Mouse (Mus musculus) megakaryocyte progenitor cell, adult 5-6 weeks (primary cell): ENCODE measurements at regions not wholly inside any gene's neighbourhood (a gene's known extent, or its start where the extent isn't known, plus 50 kb on each side); places are given as distances from the start of the nearest gene placed in this dataset.
A peak's percentile ranks its signal among the peaks of the same experiment; 100 is the strongest.
"Not testable (repeated sequence)": the region's sequence is repeated elsewhere in the genome, so short reads cannot be mapped to it uniquely, and the experiment has no call there.

ENCODE experiments used
- ATAC-seq: replicated peaks from 2 replicates; pipeline ENCODE4 v1.8.0; 2016; ENCODE audit warnings: mild to moderate bottlenecking, moderate TSS enrichment, inconsistent platforms; ENCODE audit not compliant: poor library complexity

DNA sequence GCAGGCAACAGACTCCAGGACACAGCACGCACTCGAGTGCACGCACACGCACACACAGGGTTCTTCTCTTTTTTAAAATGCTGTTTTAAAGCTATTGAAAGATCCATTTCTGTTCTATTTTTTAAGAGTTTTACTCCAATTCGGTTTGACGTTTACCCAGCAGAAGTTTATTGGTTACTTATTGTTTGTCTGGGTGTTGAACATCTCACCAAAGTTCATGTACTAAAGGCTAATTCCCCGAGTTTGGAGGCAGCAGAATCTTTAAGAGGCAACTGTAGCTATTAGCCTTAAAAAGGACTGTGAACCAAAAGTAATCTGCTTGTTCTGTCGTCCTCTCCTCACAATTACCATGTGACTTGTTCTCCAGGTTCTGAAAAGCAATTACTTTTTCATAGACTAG, 263.0 kb upstream of the Nfia start:
- ATAC-seq, result no peak

DNA sequence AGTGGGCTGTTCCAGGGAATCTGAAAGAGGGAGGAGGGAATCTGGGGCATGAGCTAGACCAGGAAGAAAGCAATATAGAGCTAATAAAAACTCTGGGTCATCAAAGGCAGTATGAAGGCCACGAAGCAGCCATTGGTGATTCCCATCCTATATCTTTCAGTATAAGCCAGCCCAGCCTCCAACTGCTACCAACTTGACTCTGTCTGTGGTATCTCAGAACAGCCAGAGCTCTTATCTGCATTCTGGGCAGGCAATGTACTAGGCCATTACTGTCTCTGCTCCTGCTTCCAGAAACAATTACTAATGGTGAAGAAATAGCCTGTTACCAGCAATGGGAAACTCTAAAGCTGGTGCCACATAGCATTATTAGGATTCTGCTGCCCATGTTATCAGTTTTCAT, 266.8 kb upstream of the Nfia start:
- peak; percentile 91 for ATAC-seq

DNA sequence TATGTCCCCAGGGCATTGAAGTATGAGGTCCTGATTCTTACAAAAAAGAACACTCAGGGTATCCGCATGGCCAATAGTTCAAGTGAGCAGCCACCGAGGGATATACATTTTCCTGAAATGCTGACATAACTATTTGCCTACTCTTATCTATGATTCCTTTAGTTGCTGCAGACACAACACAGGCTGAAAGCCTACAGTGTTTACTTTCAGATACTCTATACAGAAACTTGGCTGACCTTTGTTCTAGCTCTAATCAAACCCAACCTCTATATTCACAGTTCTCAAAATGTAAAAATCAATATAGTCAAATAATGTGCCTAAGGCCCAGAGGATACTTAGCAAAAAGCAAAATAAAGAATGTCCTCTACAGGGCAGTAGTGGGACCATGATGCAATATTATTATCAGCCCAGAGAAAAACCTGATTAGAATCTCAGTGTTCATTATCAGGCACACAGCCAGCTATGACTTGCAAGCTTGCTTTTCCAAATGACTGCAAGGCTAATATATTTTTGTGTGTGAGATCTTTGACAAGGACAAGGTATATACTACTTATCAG, 281.2 kb upstream of the Nfia start:
- no peak for ATAC-seq

DNA sequence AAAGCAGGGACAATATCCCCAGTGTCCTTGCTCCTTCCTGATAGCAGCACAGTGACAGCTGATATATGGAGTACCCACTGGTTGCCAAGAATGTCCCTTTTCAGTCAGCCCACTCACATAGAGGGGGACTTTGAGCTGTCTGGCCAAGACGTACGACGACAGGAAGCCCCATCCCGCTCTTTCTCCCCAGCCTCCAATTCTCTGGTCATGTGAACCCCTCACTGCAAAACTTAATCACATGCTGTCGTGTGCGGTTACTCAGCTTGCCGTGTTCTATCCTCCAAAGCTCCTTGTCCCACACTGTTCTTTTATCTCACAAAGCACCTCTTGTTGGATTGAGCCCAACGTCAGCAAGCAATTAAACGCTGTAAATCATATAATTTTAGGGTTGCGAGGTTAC, 286.2 kb upstream of the Nfia start:
- ATAC-seq, result peak; percentile 54

DNA sequence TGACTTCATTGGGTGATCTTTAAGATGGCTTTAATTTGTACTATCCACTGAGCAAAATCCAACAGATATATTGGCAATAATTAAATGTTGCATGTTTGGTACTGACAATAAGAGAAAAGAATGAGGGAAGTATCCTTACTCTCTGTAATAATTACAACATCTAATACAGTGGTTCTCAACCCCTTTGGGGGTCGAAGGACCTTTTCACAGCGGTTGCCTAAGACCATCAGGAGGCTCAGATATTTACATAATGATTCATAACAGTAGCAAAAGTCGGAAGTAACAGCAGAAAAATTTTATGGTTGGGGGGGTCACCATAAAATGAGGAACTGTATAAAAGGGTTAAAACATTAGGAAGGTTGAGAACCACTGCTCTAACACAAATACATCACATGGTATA, 287.3 kb upstream of the Nfia start:
- peak; percentile 69 for ATAC-seq

DNA sequence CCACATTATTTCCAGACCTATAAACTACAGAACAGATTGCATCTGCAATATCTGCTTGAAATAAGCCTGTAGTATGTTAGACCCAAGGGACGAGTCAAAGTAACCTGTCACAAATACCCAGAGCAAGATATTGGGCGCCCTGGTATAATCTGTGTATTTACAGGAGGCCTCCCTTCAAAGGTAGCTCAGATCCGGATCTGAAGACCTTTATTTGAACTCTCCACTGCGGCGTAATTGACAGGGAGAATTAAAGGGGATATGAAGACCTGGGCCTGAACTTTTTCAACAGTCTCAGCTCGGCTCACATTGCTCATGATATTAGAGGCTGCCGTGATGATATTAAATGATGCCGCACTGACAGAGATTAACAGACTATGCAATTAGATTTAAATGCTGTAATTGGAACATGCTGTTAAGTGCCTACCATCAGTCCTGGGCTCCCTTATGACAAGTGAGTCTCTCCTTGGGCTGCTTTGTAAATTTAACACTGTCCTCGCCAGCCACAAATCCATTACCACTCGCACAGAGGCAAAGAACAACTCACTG, 289.8 kb upstream of the Nfia start:
- no peak for ATAC-seq

DNA sequence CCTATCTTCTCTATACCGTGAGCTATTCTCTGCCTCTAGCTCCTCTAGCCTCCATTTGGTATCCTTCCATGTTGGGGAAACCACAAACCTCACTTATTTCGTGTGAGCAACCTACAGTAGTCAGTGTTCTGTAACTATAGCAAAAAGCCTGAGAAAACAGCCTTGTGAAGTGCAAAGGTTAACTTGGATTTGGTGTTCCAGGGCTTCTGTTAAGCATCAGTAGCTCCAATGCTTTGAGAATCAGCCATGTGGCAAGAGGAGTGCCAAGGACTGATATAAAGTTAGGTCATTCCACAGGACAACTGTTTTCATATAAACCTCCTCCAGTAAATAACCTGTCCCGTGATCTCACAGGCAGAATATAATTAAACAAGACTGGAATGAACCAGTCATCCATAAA, 290.7 kb upstream of the Nfia start:
- ATAC-seq, result no peak

DNA sequence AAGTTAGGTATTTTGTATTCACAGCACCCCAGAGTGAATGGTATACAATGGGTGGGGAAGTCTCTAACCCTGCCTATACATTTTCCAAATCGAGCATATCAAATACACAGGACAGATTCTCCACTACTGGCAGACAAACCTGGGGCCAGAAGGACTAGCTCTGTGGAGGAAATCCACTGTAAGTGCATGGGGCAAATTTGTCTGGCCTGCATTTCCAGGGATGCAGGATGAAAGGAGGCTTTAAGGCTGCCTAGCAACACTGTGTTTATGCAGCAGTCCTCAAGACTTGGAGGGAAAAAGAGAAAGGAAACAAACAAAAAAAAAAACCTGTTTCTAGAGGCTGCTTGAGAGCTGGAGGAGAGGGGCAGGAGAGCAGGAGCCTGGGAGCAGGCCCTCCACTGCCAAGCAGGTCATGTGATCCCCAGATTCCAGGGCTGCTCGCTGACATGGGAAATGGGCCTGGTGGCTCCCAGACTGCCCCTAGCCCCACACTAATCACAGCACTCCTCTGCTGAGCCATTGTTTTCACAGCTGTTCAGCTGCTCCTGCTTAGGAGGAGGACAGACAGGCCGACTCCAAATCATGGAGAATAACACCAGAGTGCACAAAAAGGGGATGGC, 293.7 kb upstream of the Gm10192 start:
- no peak for ATAC-seq

DNA sequence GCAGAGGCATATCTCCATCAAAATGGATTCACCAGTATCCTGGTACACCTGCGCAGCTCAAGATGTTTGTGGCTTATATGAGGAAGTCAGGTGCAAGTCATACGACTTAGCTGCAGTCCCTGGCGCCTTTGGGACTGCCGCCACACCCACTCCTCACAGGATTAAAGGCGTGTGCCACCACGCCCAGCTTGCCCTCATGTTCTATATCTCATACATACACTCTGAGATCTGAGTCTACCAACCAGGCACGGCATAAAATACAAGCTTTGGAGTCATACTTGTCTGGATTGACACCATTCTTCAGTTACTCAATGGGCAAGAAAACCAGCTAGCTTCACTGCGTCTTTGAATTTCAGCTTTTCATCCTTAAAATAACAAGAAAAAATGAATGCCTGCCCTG, 290.5 kb upstream of the Gm10192 start:
- ATAC-seq, result not testable (repeated sequence)

DNA sequence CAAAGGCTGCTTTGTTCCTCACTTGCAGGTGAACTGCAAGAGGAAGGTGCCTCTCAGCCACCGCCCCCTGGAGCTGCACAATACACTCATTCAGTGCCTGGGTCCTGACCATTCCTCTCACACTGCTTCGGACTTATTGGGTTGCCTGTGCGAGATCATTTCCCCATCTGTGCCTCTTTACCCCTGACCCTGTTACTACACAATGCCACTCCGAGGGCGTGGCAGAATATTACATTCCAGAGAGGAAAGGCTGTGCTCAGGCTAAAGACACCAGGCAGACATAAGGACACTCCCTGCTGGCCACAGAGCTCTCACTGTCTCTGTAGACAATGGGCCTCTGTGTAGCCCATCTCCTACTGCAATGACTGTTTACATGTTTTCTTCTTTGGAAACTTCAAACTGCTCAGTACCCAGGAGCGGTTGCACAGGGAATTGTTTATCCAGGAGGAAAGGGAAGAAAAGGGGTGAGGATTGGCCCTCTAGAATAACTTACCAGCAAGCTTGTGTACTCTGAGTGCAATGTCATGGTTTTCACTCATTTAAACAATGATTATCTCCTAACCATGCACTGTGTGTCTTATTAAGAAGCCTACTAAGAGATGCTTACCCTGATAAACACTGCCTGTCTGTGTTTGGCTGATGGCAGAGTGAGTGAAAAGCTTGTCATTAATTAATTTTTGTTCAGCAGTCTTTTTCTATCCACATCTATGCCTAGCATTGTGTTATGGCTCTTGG, 283.1 kb upstream of the Gm10192 start:
- no peak for ATAC-seq

DNA sequence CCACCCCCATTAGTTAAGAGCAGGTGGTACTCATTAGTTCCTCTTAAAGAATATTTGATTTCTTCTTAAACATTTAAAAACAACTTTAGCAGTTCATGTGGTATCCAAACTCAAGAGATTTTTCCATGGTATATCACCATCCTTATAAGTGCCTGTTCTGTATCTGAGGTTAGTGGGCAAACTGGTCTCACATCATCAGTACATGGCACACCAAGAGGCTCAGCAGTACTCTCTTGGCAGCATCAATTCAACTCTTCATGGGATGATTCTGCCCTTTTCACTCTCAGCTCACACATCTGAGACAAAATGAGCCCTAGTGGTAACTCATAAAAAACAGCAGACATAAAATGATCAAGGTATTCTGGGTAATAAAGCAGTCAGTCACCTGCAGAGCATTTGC, 282.6 kb upstream of the Gm10192 start:
- ATAC-seq, result no peak

DNA sequence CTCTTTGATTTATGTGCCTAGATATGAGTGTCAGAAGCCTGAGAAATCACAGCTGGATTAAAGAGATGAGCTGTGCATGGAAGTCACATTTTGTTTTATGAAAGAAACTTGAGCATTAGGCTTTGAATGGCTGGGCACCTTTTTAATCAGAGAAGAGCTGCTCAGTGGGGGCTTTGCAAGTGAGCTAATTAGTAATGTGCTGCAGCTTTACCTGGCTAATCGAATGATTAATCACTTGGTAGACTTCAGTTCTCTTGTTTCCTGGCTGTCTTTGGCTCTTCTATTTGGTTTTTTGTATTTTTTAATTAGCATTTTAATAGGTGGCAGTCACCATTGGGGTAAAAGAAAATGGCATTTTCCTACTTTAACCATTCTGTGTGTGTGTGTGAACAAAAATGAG, 278.2 kb upstream of the Gm10192 start:
- ATAC-seq, result no peak

DNA sequence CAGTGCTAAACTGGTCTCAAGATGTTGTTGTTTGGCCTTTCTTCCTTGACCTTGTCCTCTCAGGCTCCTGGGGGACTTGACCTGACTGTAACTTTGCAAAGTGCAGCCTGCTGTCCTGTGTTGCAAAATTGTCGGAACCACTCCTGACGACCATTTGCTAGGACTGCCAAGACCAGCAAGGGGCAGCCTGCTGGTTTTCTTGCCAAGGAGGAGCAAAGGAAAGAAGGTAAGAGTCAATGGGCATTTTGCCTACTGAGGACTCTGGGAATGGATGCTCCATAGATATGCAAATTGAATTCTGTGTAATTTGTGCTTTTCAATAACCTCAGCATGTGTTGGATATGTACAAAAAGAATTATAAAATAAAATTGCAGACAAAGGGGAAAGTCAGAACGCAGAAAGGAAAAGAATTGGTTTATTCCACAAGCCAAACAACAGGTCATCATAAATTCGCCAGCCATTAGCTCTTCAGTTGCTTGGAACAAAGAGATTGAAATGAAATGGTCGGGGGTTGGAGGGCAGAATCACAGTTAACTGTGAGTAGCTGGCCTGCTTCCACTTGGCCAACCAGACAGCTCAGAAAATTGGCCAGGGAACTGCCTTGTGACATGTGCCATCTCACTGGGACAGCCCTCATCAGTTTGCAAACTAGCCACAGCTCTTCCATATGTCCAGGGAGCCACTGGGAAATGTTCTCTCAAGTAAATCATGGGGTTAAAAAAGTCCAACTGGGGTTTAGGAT, 256.5 kb upstream of the Gm10192 start:
- ATAC-seq, result no peak

DNA sequence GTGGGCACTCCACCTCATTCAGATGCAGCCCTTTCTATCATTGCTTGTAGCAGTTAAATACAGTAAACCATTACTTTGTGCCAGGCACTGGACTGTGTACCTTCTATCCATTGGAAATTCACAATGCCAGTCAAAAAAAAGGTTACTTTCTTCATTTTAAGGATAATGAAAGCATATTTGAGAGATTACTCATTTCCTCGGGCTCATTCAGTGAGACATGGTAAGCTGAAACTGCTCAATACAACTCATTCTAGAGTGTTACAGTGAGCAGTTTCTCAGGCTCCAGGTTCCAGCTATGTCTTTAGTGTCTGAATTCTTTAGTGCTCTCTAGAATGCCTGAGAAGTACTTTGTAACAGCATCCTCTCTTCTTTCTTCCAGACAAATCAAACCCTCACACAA, 249.7 kb upstream of the Gm10192 start:
- ATAC-seq, result no peak

DNA sequence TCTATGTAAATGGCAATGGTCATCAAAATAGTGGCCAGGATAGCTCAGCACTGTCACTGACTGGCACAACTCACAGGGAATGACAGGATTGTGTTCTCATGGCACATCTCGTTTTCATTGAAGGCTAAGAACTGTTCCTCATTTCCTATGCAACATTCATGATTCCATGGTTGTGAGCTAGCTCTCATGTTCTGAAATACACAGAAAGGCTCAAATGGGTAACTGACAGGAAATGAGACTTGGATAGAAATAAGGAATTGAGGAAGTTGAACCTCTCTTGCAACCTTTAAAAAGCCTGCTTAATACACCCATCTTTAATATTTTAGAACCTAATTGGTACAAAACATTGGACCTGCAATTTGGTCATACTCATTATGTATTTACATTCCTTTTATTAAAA, 249.1 kb upstream of the Gm10192 start:
- peak; percentile 57 for ATAC-seq

DNA sequence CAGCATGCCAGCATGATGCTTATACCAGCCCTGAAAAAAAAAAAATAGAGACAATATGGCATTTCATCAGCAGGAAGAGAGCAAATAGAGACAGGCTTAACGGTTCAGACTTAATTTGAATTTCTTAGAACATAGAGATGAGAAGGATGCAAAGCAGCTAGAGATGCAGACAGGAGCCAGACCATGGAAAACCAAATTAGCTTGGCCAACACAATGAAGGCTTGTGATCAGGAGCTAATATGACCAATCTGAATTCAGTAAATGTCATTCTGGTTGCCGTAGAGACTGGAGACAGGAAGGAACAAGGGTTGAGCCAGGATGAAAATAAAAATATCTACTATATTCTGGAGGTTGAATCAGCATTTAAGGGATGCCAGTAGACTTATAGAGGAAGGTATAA, 248.3 kb upstream of the Gm10192 start:
- no peak for ATAC-seq

DNA sequence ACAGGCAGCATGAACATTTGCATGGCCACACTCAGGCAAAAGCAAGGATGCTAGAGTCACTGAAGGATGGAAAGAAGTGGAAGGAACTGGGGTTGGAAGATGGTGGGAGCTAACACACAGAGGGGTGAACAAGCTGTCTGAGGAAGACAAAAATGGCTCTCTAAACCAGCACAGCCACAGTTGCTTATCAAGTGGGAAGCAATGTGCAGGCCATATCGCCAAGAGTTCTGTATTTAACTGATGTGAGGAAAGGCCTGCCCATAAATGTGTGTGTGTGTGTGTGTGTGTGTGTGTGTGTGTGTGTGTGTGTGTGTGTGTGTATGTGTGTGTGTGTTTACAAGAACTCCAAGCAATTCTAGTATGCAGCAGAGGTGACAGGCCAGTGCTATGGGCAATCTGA, 236.9 kb upstream of the Gm10192 start:
- ATAC-seq, result peak; percentile 56

DNA sequence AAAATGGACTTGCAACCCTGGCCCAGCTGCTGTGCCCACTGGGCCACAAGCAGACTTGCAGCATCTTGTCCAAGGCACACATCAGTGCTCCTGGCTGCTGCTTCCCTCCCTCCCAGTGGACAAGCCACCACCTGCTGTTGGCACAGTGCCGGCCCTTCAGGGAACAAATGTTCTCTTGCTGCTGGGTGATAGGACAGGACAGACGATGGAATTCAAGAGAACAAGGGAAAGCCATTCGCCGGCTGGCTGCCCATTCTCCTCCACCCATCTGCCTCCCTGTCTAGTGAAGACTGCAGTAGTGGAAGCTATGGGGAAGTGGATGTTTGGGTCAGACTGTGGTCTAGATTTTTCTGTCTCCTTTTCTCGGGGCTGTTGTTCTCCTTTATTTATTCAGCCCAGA, 235.7 kb upstream of the Gm10192 start:
- no peak for ATAC-seq

DNA sequence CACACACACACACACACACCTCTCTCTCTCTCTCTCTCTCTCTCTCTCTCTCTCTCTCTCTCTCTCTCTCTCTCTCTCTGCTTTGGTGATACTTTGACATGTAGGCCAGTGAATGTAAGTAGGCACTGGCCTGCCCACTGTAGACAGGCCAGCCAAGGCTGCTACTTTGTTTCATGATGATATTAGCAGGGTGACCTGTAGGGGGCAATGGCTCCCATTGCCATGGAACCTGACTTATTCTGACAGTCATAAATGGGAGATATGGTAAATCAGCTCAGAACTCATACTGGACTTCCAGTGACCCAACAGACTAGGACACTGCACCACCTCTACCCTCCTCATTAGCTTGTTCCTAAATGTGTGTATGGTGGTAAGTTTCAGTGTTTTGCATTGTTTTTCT, 235.0 kb upstream of the Gm10192 start:
- ATAC-seq, result peak; percentile 70

DNA sequence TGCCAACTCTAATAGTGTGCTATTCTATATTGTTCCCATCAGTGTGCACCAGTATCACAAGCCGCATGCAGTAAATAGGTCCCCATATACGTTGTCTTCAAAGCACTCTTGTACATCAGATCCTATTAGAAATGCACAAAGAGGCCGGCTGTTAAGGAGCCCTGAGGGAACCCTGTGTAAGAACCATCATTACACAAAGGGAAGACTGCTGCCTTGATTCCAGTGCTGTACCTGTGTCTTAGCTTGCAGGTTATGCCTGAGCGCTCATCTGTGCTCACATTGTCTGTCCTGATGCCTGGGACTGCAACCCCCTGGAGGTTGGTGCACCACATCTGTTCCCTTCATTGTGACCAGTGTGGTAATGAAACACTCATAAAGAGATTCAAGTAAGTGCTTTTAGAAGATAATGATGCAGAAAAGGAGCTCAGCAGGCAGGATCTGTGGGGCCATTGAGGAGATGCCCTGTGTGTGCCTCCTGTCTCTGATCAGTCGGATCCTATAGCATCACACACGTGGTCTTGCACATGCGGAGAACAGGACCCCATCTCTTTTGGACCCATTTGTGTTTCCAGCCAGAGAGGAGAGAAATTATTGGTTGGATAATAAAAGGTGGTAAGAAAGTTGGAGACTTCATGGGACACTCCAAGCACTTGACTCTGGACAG, 225.8 kb upstream of the Gm10192 start:
- no peak for ATAC-seq

DNA sequence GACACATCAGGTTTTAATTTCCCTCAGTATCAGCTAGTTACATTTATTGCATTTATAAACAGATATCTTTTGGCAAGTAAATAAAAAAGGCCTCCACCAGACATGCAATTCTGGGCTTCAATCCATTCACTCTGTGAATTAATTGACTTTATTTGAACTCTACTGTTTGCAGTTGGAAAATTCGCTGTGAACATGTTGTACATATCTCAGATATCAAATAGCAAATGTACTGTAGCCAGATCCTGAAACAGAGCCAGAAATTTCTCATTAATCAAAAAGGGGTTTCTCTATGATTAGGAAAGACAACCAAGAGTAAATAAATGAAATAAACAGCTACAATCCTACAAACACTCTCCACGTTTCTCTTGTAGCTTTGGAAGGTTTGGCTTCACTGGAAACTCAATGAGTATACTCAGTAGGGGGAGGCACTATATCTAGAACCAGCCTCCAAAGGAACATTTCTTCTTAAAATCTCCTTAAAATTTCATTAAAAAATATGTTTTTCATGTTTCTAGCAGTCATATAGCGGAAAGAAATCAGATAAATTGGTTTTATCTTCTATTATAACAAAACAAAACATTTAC, 211.8 kb upstream of the Gm10192 start:
- no peak for ATAC-seq
